Mouse (Mus musculus): ENCODE measurements at regions not wholly inside any gene's neighbourhood (a gene's known extent, or its start where the extent isn't known, plus 50 kb on each side); places are given as distances from the start of the nearest gene placed in this dataset.
"Not testable (repeated sequence)": the region's sequence is repeated elsewhere in the genome, so short reads cannot be mapped to it uniquely, and the experiment has no call there.

DNA sequence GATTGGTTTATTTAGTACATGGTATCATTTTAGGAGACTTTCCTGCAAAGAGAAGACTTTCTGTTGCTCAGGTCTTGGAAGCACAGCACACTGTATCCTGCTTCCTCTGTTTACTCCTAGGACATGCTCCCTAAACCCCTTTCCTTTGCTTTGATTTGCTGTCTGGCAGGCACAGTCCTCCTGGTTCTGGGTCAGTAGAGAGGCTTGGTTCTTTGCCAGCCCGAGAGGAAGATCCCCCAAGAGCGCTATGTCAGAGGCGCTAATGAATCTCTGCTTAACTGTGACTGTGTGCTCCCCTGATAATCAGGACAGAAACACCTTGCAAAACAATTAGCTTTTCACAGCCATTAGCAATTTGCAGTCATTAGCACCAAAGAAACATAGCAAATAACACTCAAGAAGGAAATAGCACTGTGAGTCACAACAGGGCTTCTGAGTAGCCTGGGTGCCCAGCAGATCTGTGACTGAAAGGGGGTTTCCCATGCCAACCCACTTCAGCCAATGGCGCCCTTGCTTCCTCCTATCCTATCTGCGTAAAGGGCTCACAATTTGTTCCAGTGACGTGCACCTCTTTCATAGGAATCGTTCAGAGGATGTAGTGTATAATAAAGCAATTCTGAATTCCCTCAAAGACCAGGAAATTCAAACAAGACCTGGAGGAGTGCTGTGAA is 145.5 kb downstream of the Gm815 start:
- peak; percentile 63 for DNase-seq

DNA sequence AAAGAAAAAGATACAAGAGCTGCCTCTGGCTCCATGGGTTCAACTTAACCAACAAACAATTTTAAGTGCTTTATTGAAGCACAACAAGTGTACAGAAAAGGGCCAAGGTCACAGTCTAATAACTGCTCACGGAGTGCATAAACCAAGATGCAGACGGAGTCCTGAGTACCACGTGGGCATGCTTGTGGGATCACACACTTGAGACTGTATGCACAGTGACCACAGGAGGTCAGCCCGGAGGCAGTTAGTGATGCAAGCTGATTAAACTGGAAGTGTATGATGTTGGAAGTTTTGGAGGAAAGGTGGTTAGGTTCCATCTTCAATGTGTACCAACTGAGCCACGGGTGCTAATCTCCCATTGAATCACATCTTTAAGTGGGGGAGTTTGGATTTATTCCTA is 146.9 kb downstream of the Gm815 start:
- DNase-seq = peak; percentile 52

DNA sequence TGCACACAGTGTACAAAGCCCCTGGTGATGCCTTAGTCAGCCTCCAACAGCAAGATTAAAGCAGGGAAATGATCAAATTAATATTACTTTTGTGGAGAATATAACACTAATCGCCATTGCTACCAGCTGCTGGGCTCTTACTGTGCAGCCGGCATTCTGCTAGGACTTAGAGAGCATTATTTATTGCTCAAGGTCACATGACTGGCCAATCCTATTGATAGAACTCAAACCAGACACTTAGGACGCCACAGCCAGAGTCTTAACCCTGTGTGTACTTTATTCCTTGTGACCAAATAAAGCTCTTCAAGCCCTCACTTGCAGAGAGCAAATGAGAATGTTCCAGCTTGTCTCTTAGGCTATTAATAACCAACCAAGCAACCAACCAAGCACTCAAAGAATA is 152.6 kb downstream of the Gm815 start:
- peak; percentile 67 for DNase-seq

DNA sequence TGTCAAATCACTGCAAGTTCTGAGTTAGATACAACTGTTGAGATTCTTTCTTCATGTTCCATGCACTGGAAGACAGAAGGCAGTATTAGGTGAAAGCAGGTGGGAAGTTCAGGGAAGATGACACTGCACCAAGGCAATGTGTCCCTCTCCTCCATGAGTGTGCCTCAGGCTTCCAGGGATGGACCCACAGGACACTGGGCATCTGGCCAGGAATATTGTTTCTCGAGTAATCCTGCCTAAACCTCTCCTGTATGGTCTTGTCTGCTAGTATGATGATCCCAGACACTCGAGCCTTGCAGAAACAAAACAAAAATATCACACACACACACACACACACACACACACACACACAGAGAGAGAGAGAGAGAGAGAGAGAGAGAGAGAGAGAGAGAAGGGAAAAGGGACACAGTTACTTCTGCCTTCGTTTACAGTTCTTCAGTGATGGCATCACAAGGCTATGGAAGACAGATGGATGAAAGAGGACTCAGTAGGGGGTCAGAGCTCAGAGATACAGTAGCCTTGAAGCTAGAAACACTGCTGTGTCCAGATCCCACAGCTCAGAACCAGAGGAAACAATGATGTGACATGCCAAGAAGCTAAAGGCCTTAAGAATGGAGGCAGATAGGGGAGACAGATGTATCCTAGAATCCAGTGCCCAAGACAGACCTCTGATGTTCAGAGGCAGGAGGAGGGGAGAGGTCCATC is 154.8 kb downstream of the Gm815 start:
- DNase-seq = no peak

DNA sequence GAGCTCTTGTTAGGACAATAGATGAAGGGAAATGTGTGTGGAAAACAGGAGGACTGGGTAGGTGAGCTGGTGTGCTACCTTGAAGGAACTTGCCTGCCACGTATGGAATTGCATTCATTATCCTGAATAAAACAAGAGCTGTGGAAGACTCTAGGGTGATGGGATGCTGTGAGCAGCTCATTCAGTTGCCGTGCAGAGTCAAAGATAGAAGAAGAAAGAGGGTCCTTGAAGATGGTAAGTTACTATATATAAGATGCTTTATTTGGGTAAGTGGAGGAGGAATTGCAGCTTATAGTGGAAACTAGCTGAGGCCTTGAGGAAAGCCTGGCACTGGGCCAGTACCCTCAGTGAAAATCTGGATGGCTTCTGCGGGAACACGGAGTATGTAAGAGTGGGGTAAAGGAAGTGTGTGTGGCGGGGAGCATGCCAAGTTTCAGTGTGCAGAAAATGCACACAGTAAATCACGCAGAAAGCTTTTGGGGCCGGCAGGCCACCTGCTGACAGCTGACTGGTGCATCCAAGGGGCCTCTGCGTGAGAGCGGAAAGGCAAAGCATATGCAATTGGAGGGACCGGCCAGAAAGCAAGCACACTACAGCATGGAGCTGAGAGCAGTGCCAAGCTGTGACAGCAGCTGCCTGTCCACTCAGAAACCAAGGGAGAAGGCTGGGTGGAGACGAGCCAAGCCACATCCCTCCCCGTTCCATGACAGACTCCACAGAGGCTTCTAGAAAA is 149.7 kb upstream of the Vldlr start:
- DNase-seq = peak; percentile 83

DNA sequence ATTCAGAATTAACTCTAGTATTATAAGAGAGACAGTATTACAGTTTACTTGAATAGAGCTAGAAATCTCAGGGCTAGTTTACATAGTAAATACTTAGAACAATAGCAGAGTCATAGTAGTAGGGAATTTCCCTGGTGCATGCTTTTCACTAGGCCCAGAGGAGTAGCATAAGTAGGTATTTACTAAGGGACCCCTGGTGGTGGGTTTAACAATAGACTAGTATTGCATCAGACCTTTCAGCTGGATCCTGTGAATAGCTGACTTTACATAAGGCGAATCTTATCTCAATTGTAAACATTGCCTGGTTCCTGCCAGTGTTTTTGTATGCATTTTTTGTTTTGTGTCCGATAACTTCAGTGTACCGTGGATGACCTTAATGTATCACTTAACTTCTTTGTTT is 143.0 kb upstream of the Vldlr start:
- no peak for DNase-seq

DNA sequence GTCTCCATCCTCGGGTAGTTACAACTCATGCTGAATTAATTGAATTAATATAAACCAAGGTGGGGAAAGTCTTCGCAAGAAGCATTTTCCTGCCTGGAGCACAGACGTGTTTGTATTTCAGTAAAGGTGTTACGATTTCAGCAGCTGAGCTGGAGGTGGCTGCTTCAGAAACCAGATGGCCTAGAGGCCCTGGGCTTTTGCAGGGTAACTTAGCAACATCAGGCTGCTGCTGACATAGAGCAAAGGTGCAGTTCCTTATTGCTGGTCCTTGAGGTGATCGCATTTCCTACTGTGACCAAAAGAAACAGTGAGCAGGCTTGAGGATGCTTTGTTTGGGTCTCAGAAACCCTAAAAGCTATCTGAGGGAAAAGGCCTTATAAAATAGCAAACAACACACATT is 141.3 kb upstream of the Vldlr start:
- no peak for DNase-seq

DNA sequence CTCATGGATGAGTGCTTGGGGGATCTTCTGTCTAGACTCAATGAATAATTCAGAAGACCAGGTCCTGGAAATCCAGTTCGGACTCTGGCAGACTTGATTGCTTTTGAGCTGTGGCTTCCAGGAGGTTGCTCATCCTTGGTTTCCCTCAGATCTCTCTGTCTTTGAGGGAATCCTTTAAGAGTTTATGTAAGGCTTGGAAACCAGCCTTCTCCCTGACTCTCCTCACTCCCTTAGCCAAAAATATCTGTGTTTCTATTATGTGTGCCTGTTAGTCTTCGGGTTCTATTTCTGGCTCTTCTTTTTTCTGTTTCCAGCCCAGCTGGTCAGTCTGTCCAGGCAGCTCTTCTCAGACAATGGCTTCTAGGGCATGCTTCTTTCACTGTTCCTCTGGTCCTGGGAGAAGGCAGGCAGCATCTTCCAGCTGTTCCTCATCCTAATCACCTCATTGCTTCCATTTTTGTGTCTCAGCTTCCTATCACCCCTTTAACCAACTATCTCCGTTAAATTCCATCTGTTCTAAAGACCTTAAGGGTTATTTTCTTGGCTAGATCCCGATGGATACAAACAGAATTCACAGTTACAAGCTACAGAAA is 139.3 kb upstream of the Vldlr start:
- DNase-seq = no peak

DNA sequence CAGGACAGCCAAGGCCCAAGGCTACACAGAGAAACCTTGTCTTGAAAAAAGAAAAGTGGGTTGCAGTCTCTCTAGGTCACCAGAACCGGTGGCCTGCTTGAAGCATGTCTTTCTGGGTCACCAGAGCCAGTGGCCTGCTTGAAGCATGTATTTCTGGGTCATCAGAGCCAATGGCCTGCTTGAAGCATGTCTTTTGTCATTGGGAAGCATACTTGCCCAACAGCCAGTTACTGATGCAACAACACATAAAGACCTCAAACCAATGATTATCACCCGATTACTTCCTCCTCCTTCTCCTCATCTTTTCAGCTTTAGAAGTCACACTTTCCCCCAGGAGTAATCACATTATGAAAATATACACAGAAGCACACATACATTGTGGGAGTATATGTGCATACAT is 128.9 kb upstream of the Vldlr start:
- no peak for DNase-seq

DNA sequence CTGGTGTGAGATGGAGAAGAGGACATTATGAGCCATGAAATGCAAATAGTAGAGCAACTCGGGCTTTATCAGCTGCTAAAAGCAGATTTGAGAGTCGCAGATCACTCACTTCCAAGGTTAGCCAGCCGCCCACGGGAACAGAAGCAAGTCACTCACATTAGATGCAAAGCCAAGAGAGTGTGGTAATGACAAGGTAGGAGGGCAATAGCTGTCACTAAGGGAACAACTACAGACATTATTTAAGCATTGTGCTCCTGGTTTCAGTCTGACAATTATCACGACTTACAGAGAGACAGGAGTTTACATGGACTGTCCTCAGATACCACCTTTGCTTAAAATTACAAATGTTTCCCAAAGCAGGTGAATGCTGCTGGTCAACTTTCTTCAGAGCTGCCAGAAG is 128.5 kb upstream of the Vldlr start:
- DNase-seq = no peak

DNA sequence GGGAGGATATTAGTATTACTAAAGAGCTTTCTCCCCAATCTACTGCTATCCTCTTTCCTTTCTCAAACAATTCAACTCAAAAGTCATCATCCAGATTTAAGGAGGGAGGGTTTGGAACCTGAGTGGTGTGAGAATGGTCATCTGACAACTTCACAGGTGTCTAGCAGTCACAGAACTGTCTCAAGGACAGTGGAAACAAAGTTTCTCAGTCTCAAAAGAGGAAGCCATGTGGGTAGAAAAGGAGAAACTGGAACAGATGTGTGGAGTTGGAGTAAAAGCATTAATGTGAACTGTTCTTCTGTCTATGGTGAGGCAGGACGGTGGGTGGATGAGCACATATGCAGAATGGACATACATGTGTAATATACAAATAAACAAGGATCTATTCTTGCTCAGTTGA is 127.2 kb upstream of the Vldlr start:
- no peak for DNase-seq

DNA sequence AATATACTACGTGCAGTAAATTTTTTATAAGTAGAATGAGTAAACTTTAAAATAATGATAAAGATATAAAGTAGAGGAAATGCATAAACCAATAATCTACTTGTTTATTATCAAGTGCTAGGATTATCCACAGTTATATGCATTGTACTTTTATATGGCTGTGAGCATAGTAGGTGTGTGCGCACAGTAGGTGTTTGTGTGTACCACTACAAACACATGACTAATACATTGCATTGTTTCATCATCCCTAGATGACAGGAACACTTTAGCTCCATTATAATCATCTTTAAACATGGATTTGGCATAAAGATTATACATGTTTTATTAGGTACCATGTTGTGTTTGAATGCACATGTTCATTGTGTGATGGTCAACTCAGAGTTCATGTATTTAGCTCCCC is 124.7 kb upstream of the Vldlr start:
- DNase-seq = no peak

DNA sequence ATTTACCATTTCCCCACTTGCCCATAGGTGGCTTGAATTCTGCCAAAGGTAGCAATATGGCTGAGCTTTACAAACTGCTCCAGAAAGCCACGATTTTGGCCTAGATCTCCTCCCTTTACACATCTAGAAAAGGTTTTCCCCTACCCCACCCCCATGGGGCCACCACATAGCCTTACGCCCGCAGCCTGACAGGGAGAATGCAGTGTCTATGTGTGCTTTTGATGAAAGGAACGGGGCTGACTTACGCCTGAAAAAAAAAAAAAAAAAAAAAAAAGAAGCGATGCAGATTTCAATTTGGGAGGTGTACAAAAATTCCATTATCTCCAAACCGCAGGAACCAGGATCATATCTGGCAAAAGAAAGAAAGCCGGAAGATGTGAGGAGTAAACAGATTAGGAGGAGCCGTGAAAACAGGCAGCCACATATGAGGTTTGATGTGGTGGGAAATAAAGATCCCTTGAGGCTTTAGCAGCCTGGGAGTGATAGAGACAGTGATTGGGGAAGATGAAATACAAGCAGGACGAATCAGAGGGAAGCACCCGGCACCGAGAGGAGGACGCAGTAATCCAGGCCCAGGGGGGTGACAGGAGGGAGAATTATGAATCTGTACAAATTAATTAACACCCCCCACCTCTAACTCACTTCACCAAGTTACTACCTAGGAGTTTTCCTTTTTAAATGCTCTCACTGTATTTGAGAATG is 121.4 kb upstream of the Vldlr start:
- peak; percentile 16 for DNase-seq

DNA sequence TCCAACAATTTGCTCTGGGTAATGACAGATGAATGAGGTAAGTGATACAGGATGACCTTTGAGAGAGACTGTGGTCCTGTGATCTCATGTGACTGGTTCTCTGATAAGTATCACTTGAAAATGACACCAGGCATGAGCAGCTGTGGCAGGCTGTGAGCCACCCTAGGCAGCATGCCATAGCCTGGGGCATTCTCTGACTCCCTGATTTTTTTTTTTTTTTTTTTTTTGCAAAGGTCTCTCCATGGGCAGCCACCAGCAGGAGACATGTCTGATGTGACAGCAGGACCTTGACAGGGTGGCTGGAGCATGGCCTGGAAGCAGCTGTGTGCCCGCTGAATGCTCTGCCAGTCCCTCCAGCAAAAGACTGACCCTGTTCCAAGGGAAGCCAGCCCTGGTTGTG is 116.4 kb upstream of the Vldlr start:
- DNase-seq = peak; percentile 67

DNA sequence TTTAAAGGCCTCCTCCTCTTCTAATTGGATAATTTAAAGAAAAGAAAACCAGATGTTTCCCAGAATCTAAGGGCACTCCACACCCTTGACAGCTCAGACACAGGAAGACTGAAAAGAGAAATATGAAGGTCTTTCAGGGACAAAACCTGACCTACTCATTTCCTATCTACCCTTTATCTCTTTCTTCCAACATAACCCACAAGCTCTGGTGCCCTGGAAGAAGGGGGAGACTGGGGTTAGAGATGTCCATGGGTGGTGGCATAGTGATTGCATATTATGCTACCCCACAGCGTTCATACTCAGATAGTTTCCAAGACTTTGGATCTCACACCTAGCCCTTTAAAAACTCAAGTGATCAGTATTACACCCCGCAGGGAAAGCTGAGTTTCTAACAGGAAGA is 105.8 kb upstream of the Vldlr start:
- DNase-seq = no peak

DNA sequence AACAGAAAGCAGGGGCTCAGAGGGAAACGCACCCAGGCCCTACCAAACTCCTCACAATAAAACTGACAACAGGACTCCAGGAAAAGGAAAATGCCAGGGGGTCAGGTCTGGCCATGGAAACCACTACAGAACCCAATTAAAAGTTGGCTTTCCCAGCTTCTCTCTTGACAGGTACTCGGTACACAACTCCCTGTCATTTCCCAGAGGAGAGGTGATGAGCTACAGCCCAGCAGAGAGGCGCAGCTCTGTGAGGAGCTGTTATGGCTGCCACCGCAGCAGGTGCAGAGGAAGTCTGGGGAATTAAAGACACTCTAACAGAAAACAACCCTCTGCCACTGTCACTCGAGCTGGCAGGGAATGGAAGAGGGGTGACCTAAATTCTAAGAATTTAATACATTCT is 95.4 kb upstream of the Vldlr start:
- no peak for DNase-seq

DNA sequence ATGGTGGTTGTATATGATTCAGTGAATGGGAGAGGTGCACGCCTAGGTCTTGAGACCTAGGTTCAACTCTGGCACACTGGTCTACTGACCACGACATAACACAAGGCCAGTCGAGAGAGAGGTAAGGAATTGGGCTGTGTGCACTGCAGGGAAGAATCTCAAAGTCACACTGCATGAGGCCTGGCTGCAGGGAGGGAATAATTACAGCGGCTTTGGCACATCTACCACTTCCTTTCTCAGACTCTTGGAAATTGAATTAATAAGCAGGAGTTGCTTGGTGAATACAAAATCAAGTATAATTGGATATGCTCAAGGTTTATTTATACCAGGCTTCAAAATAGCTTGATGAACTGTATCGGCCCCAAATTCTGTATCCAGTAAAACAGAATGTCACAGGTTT is 93.9 kb upstream of the Vldlr start:
- no peak for DNase-seq

DNA sequence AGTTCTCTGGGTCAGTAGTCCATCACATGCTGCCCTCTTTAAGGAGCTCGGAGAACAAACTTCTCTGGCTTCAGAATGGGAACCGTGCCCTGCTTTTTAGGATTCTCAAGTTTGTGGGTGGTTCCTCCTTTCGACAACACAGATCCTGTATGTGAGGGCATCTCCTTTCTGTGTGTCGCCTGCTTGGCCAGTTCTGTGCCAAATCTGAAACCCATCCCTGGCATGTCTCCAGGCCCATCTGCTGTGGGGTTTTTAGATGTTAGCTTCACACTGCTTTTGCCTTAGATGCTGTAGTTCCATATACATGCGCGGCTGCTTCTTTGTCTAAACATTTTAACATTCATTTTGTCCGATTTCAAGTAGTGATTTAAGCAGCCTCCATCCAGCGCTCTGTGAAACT is 93.0 kb upstream of the Vldlr start:
- no peak for DNase-seq

DNA sequence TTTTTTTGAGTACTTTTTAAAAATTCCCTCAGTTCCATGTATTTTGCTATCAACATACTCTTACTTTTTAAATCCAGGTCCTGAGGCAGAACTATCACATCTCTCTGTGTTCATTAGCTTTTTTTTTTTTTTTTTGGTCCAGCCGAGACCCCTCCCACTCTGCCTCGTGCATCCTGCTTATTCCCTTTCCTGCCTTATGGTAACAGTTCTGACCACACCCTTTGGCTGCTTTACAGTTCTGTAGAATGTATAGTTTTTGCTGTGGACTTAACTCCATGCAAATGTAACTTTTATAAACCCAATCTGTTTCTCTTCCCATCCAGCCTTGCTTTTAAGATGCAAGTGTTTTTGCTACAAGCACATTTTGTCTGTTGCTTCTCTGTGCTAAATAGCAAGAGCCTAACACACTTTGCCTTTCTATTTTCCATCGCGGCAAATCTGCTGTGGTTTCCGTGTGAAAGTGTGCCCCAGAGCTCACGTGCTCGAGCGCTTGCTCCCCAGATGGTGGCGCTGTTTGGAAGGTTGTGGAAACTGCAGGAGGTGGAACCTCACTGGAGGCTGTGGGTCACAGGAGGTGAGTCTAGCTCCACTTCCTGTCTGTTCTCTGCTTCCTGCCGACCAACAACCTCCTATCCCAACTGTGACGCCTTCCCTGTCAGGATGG is 92.3 kb upstream of the Vldlr start:
- no peak for DNase-seq

DNA sequence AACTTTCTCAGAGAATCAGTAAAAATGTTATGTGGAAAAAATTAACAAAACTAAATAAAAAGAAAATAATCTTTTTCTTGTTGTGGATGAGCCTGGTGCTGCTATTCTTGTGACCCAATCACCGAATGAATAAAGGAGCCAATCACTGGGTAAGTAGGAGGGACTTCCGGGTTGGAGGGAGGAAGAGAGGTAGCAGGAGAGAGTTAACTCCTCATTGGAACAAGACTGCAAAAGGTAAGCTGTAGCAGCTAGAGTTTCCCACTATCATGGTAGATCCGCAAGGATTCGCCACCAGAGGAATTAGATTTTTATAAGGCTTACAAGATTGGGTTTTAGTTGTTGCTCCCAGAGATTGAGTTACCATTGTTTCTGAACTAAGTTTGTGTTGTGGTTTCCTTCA is 87.8 kb upstream of the Vldlr start:
- DNase-seq = not testable (repeated sequence)

DNA sequence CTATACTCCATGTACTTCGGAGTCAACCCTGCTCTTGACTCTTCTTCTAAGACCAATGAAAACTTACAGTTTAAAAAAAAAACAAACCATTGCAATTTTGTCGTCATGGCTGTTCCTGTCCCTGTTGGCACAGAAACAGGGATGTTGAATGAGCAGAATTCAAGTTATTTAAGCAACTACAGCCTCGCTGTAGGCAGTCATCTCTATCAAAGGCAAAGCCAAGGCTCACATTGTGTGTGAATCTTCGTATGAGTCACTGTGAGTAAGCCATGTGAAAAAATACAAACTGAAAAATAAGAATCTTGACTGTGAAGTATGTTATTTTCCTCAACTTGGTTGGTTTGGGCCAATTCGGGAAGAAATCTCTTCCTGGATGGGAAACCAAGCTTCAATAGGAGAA is 81.9 kb upstream of the Vldlr start:
- no peak for DNase-seq

DNA sequence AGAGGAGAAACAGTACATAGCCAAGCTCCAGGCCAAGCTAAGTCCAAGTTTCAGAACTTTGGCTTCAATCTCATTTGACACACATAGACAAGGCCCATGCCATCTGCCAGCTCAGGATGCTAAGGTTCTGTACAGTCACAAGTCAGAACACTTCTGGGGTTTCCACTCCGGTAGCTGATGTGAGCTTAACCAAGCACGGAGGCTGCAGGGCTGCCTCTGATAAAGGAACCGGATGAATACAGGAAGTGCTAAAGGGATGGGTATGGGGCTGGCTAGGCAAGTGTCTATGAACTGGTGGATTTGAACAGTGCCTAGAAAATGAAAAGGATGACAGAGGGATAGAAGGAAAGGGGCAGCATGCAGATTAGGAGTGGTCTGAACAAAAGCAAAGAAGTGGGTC is 75.4 kb upstream of the Vldlr start:
- DNase-seq = no peak

DNA sequence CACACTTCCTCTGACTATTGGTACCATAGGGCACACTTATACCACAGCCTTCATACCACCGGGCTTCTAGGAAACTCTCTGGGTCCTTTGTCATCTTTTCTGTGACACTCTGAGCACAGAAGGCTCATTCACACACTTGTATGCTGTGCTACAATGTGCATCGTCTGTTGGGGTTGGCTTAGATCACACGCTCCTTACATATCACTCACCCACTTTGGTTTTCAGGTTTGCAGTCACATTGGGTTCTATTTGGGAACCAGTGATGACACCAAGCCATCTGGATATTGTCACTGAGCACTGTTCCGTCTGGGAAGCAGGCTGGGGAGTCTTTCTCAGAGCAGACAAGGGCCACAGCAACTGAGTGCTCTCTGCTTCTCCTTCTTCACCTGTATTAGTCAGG is 74.1 kb upstream of the Vldlr start:
- DNase-seq = no peak

Data from retina, postnatal 1 day (tissue).